Mouse (Mus musculus): ENCODE measurements at regions not wholly inside any gene's neighbourhood (a gene's known extent, or its start where the extent isn't known, plus 50 kb on each side); places are given as distances from the start of the nearest gene placed in this dataset.
A peak's percentile ranks its signal among the peaks of the same experiment; 100 is the strongest.
"Not testable (repeated sequence)": the region's sequence is repeated elsewhere in the genome, so short reads cannot be mapped to it uniquely, and the experiment has no call there.

GRCm38 (mm10) chr12:46636888-46637287, 181.8 kb downstream of the Nova1 start:
- no peak for DNase-seq (ENCODE audit: low spot score in 2 of 2)

GRCm38 (mm10) chr12:46635125-46635772, 183.5 kb downstream of the Nova1 start:
- DNase-seq (ENCODE audit: low spot score in 2 of 2): peak; percentile 18 to 32

GRCm38 (mm10) chr12:46634771-46635124, 184.0 kb downstream of the Nova1 start:
- DNase-seq (ENCODE audit: low spot score in 2 of 2): no peak

- DNase-seq (ENCODE audit: low spot score in 2 of 2): not testable (repeated sequence)
These were observed 186.3 kb downstream of the Nova1 start for GRCm38 (mm10) chr12:46632384-46632783.

DNA sequence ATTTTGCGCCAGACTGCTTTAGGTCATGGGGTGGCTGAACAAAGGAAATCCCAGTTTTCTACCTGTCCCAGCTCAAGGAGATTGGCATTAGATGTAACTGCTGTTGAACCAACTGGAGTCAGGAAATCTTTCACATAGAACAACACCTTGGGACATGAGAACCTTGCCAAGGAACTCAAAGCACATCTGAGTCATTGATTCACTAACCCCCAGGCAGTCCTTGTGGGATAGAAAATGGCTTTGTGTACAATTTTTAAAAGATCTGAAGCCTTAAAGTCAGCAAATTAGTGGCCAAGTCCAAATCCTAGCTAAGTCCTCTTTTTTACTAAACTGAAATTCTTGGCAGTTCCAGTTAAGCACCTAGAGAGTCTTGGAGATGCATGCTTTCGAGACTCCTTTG, 191.4 kb downstream of the Nova1 start:
- DNase-seq (ENCODE audit: low spot score in 2 of 2): no peak

DNA sequence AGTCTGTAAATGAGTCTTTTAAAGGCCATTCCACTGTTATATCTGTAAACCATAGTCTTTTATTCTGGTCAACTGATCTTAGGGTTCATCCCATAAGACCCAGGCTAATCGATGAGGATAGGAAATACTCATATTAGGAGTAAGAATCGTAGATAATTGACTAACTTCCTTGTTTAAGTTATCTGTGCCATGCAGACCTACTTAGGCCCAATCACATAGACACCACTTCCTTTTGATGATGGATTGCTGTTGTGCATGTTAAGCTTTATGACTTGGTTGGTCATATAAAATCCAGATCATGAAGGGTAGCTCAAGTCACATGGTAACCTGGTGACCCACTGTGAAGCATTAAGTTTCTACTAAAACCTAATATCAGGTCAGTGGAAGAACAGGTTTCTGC, 207.3 kb downstream of the Nova1 start:
- DNase-seq (ENCODE audit: low spot score in 2 of 2): no peak

GRCm38 (mm10) chr12:46609580-46610311, 209.0 kb downstream of the Nova1 start:
- no peak for DNase-seq (ENCODE audit: low spot score in 2 of 2)

GRCm38 (mm10) chr12:46608290-46608910, 210.3 kb downstream of the Nova1 start:
- DNase-seq (ENCODE audit: low spot score in 2 of 2): no peak

GRCm38 (mm10) chr12:46597200-46597599, 221.5 kb downstream of the Nova1 start:
- DNase-seq (ENCODE audit: low spot score in 2 of 2): no peak

GRCm38 (mm10) chr12:46568665-46569064, 250.1 kb downstream of the Nova1 start:
- no peak for DNase-seq (ENCODE audit: low spot score in 2 of 2)

GRCm38 (mm10) chr12:46566324-46566723, 252.4 kb downstream of the Nova1 start:
- no peak for DNase-seq (ENCODE audit: low spot score in 2 of 2)

DNA sequence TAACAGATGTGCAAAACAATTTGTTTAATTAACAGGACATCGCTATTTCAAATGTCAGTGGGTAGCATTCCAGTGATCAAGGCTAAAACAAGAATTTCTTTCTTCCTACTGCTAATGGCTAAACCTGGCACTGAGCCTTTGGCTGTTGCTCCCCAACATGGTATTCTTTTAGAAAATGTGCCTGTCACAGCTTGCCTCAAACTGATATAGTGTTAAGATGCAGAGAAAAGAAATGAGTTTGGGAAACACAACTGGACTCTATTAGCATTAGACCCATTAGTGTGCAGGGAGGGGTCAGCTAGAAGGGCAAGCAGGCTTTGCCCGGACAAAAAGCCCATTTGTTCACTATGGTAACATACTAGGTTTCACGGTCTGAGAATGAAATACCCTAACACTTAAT, 297.8 kb downstream of the Nova1 start:
- peak in 1 of 2 experiments; percentile 13 for DNase-seq (ENCODE audit: low spot score in 2 of 2)

- DNase-seq (ENCODE audit: low spot score in 2 of 2): no peak
These were observed 310.9 kb downstream of the Nova1 start for GRCm38 (mm10) chr12:46507829-46508228.

DNA sequence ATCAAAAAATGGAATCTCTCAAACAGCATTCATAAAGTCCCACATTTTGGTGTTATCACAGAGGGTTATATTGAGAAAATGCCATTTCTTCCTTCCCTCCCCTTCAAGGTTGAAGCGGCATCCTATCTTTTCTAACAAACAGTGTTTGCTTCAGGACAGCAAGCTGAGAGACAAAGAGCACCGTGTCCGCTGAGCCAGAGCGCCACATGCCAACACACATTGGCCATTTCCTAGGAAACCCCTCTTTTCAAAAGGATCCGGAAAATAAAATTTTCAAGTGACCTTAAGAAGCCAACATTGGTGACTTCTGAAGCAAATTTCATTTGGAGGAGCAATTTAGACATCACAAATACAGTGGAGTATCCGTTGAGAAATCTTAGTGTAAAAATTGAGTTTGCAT, 326.3 kb downstream of the Nova1 start:
- DNase-seq (ENCODE audit: low spot score in 2 of 2): no peak

GRCm38 (mm10) chr12:46450888-46451287, 367.8 kb downstream of the Nova1 start:
- no peak for DNase-seq (ENCODE audit: low spot score in 2 of 2)

GRCm38 (mm10) chr12:46444644-46445313, 373.9 kb downstream of the Nova1 start:
- no peak for DNase-seq (ENCODE audit: low spot score in 2 of 2)

GRCm38 (mm10) chr12:46419591-46419990, 399.1 kb downstream of the Nova1 start:
- no peak for DNase-seq (ENCODE audit: low spot score in 2 of 2)

GRCm38 (mm10) chr12:46418990-46419389, 399.7 kb downstream of the Nova1 start:
- peak in 1 of 2 experiments; percentile 14 for DNase-seq (ENCODE audit: low spot score in 2 of 2)

DNA sequence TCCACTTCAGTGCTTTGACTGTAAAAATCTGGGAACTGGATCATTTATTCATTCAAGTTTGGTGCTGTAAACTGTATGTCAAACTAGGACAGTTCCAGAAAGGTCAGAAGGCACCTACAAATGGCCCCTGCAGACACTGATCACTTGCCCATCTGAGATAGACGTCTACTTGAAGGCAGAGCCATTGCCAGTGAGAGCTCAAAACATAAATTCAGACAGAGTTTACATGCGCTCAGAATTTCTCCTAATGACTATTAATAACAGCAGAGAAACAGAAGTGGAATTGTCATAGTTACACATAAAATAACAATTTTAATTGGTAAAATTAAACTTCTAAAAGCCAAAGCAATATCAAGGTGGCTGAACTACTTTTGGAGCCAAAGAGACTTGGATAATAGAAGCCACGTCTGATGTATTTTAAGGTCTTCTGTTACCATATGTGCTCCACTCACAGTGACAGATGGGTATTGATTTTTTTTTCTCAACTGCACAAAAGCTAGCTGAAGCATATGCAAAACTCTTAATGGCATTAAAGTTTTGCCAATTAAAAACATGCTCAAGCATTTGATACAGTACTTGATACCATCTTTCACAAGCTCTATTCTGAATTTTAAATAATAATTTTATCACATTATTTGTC, 401.8 kb downstream of the Nova1 start:
- DNase-seq (ENCODE audit: low spot score in 2 of 2): no peak

- DNase-seq (ENCODE audit: low spot score in 2 of 2): no peak
These were observed 402.5 kb downstream of the Nova1 start for GRCm38 (mm10) chr12:46416250-46416649.

- no peak for DNase-seq (ENCODE audit: low spot score in 2 of 2)
These were observed 413.1 kb downstream of the Nova1 start for GRCm38 (mm10) chr12:46405674-46406073.

GRCm38 (mm10) chr12:46399653-46399975, 419.1 kb downstream of the Nova1 start:
- DNase-seq (ENCODE audit: low spot score in 2 of 2): peak in 1 of 2 experiments; percentile 22
